Mouse (Mus musculus): ENCODE measurements around the gene Gm17324.

GRCm38 (mm10) chr9:78473588-78473987 lies 25.0 kb upstream of the Gm17324 start:
- TF ChIP-seq CTCF (IDR thresholded peaks at IDR 0.05; ENCODE audit: borderline replicate concordance, insufficient read depth, low read depth, low read length) (no peak), POLR2A (IDR thresholded peaks at IDR 0.05; ENCODE audit: borderline replicate concordance, insufficient read depth, low read length) (no peak)

Data from cerebellum, adult 2 months (tissue).